Mouse (Mus musculus) adrenal gland, postnatal 4 days (tissue): ENCODE data around the gene A230072I06Rik. TPM values are rescaled to one million over a fixed set of nuclear protein-coding genes. Genes with fewer than 3 reads are reported as not detected.

Experiments
- DNase-seq, 2 experiments: peaks; one replicate each; pipeline ENCODE4 v3.0.0; 2021 to 2022; ENCODE audit warnings: low spot score in 2 of 2, mixed read lengths in 2 of 2
- long read RNA-seq, 2 experiments: library from polyadenylated mRNA; stranded (forward); transcript quantifications; one replicate each; pipeline ENCODE4 v2.0.0; 2021
- total RNA-seq, 2 experiments: library from RNA; stranded (reverse); gene quantifications; 2 replicates each; pipeline ENCODE4 v1.2.3; 2021

Gene A230072I06Rik
- total RNA-seq, result not detected
- long read RNA-seq, experiment 1, result 0 reads
- long read RNA-seq, experiment 2, result 0 reads

DNA sequence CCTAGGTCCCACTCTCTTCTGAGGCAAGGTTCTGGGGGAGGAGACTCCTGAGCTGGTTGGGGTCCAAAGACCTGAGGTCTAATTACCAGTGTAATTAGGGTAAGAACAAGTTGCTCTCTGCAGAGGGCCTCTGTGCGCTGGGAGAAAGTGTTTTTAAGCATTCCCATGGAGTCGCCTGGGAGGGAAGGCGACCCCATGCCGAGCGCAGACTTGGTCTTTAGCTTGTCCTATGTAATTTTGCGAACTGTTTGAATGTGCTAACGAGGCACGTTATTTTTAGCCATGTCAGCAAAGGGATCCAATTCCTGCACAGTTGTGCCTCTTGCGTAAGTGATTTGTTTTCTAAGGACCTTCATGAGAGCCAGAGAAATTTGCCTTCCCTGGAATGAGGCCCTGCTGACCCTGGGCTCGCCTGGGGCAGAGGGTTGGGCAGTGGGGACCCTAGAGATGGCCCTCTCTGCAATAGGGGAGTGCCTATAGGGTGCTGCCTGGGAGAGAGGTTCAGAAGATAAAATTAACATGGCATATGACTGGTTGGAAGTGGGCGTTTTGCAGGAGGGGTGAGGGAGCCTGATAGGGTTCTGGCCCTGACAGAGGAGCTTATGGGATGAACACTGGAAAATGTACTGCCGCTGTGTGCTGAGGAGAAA lies at the start of gene A230072I06Rik:
Gene A230072I06Rik, plus strand, starts transcription at position 157 of the 650 bp plus-strand sequence.
- DNase-seq, result no peak

DNA sequence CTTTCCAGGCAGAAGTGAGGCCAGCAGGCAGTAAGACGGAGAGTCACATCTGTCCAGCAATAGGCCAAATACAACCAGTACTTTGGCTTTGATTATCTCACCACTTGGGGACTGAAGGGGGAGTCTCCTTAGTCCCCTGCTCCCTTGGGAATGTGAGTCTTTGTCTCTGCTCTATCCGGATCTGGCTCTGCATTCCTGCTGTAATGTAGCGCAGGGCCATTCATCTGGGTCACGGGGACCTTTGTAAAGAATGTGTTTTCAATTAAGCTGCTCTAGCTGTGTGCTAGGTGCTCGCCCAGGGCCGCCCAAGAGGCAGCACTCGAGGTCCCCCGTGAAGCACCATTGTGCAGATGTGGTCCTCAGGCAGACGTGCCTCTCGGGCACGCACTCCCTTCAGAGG lies 44.6 kb upstream of the A230072I06Rik start:
- DNase-seq, result no peak

DNA sequence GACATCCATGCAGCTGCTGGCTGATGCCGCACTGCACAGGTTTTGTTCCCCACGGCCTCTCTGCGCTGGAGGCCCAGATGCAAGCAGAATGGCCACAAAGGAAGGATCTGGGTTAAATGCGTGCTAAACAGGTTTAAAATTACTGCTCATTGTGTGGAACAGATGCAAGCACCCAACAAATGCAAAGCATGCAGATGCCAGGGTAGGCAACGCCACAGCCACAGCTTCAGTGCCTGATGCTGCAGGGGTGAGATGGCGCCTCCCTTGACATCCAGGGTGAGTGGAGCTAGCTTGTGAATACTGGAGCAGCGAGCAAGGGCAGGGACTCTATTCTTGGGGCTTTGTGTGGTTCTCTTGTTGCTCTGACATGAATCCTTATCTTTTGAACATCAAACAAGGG lies 39.8 kb upstream of the A230072I06Rik start:
- no peak for DNase-seq

DNA sequence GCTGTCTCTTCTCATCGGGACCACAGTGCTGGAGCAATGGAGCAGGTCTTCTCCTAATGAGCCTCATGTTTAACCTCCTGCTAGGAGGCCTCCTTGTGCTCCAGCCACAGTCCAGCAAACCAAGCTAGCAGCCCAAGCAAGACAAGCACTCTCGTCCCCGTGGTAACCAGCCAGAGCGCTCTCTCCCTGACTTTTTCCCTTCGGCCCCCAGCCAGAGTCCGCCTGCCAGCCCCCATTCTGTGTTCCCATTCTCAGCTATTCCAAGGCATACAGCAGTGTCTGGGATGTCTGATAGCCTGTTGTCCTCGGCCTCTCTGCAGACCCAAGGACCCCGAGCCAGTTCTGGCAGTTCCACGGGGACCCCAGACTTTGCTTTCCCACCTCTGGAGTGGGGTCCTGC lies 38.5 kb upstream of the A230072I06Rik start:
- no peak for DNase-seq

- no peak for DNase-seq
Measured at GRCm38 (mm10) chr8:12243746-12244145, 34.9 kb upstream of the A230072I06Rik start.

DNA sequence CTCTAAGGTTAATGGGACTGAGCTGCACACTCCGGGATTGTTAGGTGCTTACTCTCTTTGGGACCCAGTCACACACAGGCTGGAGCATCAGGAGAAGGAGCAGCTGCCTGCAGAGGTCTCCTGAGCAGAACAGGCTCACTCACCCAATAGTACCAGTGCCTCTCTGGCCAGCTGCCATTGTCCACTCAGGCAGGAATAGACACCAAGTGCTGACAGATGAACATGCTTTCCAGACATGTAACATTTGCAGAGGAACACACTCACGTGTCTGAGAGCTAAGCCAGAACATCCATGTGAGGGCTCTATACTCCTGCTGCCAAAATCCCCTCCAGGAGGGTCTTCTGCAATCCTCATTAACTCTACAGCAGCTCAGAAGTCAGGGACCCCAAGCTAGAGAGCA lies 18.7 kb upstream of the A230072I06Rik start:
- DNase-seq, result no peak

GRCm38 (mm10) chr8:12260476-12261029 lies 18.1 kb upstream of the A230072I06Rik start:
- DNase-seq, result no peak

- no peak for DNase-seq
Measured at GRCm38 (mm10) chr8:12261556-12261955, 17.1 kb upstream of the A230072I06Rik start.

GRCm38 (mm10) chr8:12264996-12265395 lies 13.6 kb upstream of the A230072I06Rik start:
- DNase-seq, result no peak

DNA sequence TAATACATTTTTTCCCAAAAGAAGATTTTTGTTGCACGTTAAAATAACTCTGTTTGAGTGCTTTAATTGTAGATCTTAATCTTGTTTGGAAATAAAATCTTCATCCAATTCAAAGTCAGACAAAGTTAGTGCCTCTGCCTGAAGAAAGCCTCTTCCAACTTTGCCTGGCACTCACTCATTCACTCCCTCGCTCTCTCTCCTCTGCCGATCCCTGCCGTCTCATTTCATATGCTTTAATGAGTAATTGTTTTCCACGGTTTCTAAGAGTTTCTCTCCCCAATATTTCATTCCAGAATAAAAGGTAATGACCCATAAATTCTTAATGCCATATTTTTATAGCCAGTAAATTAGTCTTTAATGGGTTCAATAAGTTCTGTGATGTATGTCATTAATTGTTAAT lies 10.8 kb upstream of the A230072I06Rik start:
- no peak for DNase-seq

- DNase-seq, result no peak
Measured at GRCm38 (mm10) chr8:12268306-12268829, 10.3 kb upstream of the A230072I06Rik start.

- no peak for DNase-seq
Measured at GRCm38 (mm10) chr8:12279482-12280192, 1.0 kb downstream of the A230072I06Rik start.

DNA sequence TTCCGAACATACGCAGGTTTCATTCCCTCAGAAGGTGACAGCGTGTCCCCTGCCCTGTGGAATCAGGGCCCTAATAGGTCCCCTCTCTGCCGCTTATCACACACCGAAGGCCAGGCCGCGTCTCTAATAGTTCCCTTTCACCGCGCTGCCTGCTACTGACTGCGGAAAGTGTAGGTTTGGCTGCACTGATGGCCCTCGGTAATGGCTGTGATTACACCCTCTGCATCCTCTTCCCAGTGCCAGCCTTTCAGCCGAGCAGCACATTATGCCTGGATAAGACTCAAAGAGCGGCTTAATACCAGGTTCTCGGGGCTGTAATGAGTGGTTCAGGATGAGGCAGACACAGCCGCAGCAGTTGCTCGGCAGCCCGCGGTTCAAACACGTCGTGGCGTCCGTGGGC lies 3.5 kb downstream of the A230072I06Rik start:
- DNase-seq, result no peak

- DNase-seq, result no peak
Measured at GRCm38 (mm10) chr8:12290551-12290950, 11.9 kb downstream of the A230072I06Rik start.

DNA sequence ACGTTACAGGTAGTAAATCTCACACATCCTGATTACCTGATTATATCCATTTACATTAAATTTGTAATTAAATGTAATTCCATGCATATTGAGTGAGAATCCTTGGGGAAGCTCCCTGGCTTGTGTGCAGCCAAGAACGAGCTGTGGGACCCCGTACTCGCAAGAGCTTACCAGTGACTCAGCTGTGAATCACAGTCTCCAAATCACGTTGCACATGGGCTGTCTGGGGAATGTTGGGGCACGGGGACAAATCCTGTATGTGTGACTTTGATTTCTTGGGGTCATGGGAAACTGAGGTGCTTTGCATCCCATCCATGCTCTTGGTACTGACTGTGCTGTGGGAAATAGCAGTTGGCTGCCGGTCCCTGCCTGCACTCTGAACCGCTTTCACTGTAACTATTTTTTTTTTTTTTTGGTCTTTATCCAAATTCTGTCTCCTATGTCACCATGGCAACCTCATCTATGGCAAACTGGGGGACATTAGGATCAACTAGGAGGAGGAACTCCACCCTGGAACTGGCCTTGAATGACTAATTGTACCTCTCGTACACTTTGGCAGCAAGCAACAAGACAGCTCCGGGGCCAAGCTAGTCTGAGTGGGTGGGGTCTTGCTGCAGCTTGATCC lies 19.8 kb downstream of the A230072I06Rik start:
- DNase-seq, result no peak

DNA sequence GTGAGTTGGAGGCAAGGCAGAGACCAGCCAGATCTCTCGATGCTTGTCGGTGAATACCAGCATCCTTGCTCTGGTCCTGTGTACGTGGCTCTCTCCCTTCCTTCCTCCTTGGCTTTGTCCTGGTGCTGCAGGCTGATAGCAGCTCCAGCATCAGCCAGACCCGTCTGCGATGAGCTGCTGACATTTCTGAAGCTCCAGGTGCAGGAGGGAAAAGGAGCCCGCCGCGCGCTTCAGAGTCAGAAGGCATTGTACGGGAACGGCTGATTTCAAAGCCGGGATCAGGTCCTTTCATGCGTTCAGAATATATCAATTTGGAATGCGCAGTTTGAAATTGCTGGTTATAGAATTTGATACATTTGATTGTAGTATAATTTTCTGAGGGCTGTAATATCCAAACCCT lies 23.4 kb downstream of the A230072I06Rik start:
- no peak for DNase-seq

DNA sequence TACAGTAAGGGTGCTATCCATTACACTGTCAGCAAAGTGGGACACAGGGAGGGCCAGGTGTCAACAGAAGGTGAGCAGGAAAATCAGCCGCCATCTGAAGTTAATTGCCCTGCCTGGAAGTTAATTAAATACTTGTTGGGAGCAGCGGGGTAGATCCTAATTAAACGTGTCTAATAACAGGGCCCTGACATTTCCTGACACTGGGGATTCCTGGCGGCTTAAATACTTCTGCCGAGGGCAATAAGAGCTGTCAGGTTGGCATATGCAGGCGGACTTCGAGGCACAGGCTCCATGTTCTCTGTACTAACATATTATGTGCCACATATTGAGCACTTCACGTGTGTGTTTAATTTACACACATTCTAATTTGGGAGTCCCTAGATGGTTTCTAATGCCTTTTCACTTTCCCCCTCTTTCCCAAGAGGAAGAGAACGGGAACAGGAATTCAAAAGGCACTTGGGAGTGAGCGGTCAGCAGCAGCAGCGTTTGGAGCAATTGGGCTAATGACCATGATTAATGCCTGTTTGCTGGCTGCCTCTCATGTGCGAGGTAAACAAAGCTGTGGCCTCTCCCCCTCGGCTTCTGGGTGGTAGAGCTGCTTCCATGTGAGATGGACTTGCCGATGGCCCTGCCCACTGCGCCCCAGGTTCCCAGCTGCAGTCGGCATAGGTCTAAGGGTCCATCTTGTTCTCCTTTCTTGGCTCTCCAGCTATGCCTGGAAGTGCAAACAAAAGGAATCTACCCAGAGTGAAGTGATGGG lies 34.5 kb downstream of the A230072I06Rik start:
- no peak for DNase-seq

DNA sequence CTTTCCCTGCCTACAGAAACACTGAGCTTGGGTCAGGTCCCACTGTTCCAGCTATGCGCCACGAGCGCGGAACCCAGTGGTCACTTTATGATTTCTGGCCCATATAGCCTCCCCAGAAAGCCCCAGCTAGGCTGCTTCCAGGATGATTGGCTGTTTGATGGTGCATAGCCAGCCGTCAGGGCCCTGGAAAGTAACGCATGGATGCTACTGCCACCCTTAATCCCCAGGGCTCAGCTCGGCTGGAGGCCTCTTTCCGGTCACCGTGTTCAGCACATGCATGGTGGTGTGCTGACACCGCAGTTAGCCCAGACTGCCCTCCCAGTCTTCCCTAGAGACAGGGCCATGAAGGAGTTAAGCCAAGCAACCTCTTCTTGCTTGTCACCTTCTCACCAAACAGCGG lies 35.6 kb downstream of the A230072I06Rik start:
- DNase-seq, result no peak

GRCm38 (mm10) chr8:12315177-12315576 lies 36.6 kb downstream of the A230072I06Rik start:
- DNase-seq, result no peak

DNA sequence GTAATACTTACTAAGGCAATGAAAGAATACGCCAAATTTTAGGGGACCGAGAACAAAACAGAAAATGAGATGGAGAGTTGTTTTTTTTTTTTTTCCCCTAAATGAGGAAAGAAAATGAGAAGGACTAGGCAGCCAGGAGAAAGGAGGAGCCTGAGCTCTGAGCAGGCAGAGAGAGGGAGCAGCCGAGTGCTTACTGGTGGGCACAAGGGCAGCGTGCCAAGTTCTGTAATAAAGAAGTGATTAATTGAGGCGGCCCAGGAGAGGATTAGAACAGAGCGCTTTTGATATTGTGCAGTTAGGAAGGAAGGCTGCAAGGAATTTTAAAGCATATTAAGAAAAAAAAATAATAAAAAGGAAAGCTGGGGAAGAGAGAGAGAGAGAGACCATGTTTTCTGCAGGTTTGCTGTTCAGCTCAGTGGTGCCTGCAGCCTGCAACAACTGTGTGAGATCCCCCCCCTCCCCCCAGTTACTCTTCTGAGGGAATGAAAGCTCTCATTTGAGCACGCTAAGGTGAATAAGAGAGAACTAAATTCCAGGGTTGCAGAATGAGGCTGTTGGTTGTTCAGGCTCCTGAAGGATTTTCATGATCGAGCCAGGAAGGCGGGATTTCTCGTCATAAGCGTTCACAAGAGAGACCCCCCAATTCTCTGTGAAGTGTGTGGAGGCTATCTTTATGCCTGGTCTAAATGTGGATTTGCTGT lies 41.3 kb downstream of the A230072I06Rik start:
- DNase-seq, result no peak
